Comparison of ENCODE assay signal across 1 mouse cellular context in genomic region chr1:72232592-72232991, GRCm38 (mm10).
TF ChIP-seq lines count a peak whose summit lies in the region.

No protein-coding gene starts in this region.

TF ChIP-seq in MEL, 35 proteins besides CTCF, POLR2A, EP300 and RAD21:
- peak; percentile 53; the same call in 1 of the 2 replicates for TF ChIP-seq ZNF384 (IDR thresholded peaks at IDR 0.05; ENCODE audit: low read depth, low read length)
- peak; percentile 93 for TF ChIP-seq JUND (IDR thresholded peaks at IDR 0.05; ENCODE audit: low read depth, low read length)
- peak; percentile 89 for TF ChIP-seq MAZ (IDR thresholded peaks at IDR 0.05; ENCODE audit: low read depth, low read length)
